ENCODE assay signal across 9 mouse cellular contexts in genomic region chr4:86388430-86388829, GRCm38 (mm10).
A peak's percentile ranks its signal among the peaks of the same experiment; 100 is the strongest.
DNase-seq lines count a peak whose midpoint lies in the region; ATAC-seq and TF ChIP-seq lines count a peak whose summit lies in the region.
"Had no signal": no experiment of that assay in that cellular context is flagged by ENCODE, and none has a peak within 500 bp of the region (broad histone marks: within the 10 kb centered on the region; RNA-seq: fewer than 3 reads in every experiment).

No protein-coding gene starts in this region.

- no peak for ATAC-seq in Patski

- no peaks in the 10 kb centered on the region for H3K27me3 ChIP-seq in Patski
- H3K27me3 ChIP-seq: megakaryocyte, embryonic 14.5 days had no signal

- POLR2A ChIA-PET in Patski (lab: Charles Lee) = no interaction called here

- no peak for TF ChIP-seq CTCF in Patski (IDR thresholded peaks at IDR 0.05)

- in situ Hi-C loops in Patski (cut with MboI; ENCODE audit: low pct_unique_long_range_greater_than_20kb) = no loop called here

- CTCF ChIA-PET in Patski (lab: Charles Lee) = no interaction called here

- peak; percentile 2 for DNase-seq in Patski (ENCODE audit: low read depth, low spot score)
- DNase-seq in adrenal gland, postnatal 14 days = peak; percentile 51
- peak; percentile 36 for DNase-seq in gastrocnemius, postnatal 14 days
- peak; percentile 69 to 79 for DNase-seq in kidney, postnatal 25 days
- DNase-seq in thymus, postnatal 14 days = no peak
- no peak for DNase-seq in right cerebral cortex, postnatal 36 days (ENCODE audit: low spot score in 2 of 2)
- DNase-seq in right cerebral cortex, adult 2 months (ENCODE audit: low spot score in 2 of 2) = no peak
- DNase-seq: right cerebral cortex, postnatal 4 days had no signal

- intact Hi-C loops in gastrocnemius, postnatal 14 days (cut with DNase I; ENCODE audit: low total_unique reads) = no loop called here

Comparison
In these comparisons a context has a peak if more than half of its experiments do, and no peak if none do; other contexts are left out.
1. DNase-seq: peak in Patski (single experiment), adrenal gland, postnatal 14 days (single experiment), gastrocnemius, postnatal 14 days (single experiment) and kidney, postnatal 25 days (2 of 2); none in thymus, postnatal 14 days (single experiment), right cerebral cortex, postnatal 36 days (0 of 2) and right cerebral cortex, adult 2 months (0 of 2).